Mouse (Mus musculus): ENCODE results near the gene D13Ertd608e. TPM values are rescaled to one million over a fixed set of nuclear protein-coding genes. Genes with fewer than 3 reads are reported as not detected.
"Not testable (repeated sequence)": the region's sequence is repeated elsewhere in the genome, so short reads cannot be mapped to it uniquely, and the experiment has no call there.

The D13Ertd608e gene
- not detected for total RNA-seq (2022)

DNA sequence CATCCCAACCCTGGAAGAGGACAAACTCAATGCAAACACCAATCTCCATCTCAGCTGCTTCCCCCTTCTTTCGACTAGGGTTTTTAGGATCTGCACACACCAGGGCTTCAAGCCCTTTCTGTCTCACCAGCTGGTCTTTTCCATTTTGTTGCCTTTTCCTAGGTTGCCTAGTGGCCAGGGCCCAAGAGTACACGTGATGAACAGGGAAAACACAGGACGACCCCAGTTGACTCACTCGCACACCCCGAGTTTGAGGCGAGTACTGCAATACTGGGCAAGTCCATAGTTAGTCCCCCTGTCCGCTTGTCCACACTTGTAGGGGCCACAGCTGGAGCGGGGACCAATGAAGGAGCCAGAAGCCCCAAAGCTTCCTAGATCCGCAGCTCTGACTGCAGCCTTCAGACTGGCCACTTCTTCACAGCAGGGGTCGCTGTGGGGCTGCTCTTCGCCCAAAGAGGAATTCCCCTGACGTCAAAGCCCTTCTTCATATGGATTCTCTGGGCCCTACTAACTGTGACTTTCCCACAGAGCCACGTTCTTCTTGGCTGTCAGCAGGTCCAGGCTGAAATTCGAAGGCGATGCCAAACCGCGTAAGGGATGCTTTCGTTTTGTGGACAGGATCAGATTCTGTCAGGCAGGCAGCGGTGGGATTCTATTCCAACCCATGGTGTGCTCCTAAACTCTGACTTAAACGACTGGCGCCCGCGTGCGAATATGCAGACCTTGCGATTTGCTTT, at the start of gene D13Ertd608e:
TSS of gene D13Ertd608e (plus strand) at position 687 of the 737 bp plus-strand sequence.
- peak; percentile 19 for DNase-seq (ENCODE audit: low spot score)

DNA sequence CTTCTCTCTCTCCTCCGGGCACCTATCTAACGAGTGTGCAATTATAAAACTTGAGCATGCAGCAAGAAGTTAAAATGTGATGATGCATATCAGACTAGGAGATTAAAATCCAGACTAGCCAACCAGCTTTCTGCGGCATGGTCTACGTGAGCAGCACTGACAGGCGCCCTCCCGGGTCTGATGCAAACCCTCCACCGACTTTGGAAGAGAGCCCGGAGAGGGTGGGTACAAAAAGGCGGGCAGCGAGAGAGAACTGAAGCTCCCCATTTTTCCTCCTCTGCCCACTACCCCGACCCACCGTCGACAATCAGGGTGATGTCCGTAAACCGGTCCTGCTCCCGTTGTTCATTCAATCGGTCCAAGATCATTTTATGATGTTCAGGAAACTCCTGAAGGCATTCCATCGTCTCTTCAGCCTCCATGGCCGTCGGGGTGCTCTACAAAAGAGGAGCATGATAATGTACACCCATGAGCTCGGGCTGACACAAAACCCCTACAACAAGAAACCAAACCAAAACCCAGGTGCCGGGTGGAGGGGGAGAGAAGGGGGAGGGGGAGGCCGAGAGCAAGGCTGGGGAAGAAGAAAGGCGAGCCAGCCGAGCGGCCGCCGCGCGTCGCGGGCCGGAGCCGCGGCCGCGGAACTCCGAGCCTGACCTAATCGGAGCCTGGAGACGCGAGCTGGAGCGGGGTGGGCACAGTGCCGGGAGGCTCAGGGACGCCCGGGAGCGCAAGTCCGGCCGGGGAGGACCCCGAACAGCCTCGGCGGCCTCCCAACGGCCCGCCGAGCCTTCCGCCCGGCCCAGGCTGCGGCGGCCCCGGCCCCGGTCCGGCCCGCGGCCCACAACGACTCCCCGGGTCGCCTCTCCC, 45.7 kb upstream of the D13Ertd608e start:
- peak; percentile 24 for DNase-seq (ENCODE audit: low spot score)

DNA sequence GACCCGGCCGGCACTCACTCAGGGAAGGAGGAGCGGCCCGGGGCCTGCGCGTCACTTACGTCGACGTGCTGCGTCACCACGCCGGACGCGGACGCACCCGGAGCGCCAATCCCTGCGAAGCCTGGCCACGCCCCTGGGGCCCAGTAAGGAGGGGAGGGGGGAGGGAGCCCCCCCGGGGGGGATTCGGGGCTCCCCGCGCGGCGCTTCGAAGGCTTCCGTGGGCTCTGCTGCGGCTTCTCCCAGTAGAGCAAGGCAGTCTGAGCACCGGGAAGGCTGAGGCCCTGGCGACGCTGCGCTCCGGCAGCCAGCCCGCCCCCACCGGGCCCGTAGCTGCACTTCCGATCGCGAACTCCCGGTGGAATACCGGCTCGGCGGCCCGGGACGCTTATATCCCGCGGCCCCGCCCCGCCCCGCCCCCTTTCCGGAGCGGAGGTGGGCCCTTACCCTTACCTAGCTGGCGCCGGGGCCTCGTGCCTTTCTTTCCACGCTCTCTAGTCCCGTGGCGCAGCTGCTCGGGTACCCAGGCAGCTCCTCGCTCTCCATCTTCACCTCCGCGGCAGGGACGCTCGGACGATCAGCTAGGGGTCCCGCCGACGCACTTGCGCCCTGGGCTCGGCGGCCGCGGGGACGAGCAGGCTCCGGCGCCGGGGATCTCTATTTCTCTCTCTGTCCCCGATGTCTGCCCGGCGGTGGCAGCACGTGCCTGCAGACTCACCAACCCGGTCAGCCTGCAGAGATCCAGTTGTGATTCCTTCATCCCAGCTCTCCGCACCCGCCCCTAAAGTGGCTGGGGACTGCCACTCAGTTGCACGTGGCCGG, 44.8 kb upstream of the D13Ertd608e start, which contains the start of gene Zfp131:
TSS of gene Zfp131 (minus strand) at position 129 of the 819 bp plus-strand sequence.
- DNase-seq (ENCODE audit: low spot score), result peak; percentile 90

DNA sequence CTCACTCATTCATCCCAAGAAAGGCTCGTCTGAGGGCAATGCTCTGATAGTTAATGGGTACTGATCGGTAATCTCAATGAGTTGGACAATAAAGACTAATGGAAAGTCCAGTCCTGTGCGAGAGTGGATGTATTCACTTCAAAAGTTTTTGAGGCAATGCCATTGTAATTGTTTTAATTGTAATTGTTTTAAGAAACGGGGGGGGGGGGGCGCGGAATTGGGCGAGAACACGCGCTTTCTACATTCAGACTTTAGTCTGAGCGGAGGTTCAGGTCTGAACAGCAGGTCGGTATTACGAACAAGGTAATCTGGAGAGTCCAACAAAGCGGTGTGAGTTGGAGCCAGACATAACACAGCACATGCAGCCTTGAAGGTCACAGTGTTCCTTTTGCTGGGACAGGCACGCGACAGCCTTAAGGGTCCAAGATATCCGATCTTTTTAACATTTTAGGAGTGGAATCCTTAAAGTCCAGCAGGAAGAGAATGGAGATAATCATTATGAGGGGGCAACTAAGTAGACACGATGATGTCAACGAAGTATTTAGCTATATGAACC, 44.1 kb upstream of the D13Ertd608e start:
- peak; percentile 5 for DNase-seq (ENCODE audit: low spot score)

DNA sequence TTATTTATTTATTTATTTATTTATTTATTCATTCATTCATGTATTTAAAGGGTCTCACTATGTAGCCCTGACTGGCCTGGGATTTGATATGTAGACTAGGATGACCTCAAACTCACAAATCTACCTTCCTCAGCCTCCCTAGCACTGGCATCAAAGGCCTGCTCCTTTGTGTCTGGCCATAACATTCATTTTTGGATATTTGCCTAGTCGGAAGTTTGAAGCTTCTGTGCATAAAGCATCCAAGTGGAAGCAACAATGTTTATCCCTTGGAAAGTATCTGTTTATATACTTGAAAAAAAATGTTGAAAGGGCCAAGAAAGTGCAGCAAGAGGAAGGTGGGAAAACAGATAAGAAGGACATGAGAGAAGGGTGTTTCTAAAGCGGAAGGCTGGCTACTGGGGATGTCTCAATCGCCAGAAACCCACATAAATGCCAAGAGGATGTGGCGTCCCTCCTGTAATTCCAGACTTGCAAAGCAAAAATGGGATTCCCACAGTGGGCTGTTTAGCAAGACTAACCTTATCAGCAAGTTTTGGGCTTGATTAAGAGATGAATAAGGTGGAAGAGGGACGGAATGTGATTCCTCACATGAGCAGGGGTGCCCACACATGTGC, 42.9 kb upstream of the D13Ertd608e start:
- DNase-seq (ENCODE audit: low spot score), result no peak

DNA sequence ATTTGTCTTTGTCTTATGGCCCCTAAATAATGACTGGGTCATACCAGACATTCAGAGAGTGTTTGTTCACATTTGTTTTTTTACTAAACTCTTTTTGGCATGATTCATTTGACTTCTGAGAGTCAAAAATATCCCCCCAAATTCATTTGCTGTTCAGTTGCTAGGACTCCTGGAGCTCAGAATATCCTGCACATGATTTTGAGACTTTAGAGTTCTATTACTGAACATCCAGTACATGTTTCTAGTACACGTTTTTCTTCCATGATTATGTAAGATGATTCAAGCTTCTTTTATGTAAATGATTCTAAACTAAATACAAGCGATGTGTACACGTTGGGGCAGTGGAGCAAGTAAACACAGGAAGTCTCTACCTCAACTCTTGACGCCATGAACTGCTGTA, 38.1 kb upstream of the D13Ertd608e start:
- no peak for DNase-seq (ENCODE audit: low spot score)

DNA sequence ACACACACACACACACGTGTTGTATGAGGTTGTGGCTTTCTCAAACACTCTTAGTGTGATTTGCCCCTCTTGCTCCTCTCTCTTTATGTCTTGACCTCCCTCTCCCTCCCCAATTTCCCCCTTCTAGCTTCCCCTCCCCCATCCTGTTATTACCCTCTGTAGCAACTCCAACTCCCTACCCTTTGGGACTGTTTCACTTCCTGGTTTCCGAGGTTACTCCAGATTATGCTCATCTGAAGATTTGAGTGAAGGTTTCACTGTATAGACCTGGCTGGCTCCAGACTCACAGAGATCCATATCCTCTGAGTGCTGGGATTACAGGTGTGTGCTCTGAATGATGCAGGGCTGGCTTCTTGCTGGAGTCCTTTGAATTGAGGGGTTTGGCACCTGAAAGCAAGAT, 26.9 kb upstream of the D13Ertd608e start:
- DNase-seq (ENCODE audit: low spot score), result no peak

DNA sequence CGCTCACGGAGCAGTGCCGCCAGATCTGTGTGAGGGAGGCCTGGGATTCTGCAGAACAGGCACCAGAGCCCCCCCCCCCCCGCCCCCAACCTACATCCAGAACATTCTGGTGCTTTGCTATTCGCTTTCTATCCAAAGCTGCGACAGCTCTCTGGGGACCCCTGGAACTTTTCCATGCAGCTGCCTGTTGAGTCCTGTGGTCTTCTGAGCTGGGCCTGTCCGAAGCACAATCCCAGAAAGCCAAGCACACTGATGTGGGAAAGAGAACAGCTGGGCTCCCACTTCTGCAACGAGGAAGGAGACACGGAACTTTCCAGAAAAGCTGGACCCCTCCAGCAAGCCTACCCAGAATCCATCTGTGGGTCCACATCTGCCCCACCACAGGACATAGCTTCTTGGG, 25.8 kb upstream of the D13Ertd608e start:
- no peak for DNase-seq (ENCODE audit: low spot score)

DNA sequence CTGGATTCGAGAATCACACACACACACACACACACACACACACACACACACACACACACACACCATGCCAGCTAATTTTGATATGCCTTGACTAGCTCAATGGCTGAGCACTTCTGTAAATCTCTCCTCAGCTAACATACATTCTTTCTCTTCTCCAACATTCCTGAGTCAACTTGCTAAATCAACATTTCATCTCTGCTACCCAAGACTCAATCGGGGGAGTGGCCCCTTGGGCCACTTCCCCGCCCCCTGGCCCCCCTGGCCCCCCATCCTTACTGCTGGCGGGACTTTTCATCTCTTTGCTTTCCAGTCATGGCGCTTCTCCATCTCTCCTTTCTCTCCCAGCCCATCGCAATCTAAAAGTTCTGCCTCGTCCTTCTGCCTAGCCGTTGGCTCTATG, 19.0 kb upstream of the D13Ertd608e start:
- DNase-seq (ENCODE audit: low spot score), result no peak

DNA sequence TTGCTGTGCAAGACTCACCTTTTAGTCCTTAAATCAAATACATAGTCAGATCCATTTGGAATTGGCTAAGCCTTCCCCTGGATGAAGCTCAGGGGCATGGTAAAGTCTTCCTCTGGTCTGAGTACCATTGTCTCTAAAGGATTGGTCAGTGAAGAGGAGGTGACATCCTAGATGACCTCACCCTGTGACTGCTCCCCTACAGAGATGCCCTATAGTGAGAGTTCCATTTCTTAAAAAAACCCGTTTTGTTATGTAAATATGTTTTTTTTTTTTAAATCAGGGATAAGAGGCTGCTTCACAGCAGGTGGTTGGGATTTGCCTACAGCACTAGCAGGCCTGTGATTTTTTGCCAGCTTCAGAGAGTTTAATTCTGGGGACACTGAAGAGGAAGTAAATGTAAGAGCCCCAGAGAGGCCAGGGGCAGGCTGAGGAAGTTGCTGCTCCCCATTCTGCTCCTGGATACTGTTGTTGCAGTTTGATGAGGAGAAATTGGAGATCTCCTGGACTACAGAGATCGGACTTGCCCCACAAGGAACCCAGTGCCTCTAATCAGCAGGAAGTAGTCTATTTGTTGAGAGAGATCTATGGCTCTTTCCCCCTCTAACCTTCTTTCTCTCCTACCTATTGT, 18.1 kb upstream of the D13Ertd608e start:
- no peak for DNase-seq (ENCODE audit: low spot score)

DNA sequence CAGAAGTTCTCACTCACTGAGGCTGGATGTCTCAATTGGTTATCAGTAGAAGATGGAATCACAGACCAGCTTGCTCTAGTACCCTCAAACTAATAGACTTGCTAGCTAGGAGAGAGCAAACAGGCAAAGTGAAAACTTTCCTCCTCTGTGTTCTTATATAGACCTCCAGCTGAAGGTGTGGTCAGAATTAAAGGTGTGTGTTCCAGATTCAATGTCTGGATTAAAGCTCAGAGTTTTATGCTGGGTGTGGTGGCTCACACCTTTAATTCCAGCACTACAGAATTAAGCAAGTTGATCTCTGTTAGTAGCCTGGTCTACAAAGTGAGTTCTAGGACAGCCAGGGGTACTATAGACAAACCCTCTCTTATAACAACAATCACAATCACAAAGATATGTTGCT, 5.7 kb upstream of the D13Ertd608e start, which contains the start of gene AF067063:
TSS of gene AF067063 (minus strand) at position 101 of the 400 bp plus-strand sequence.
- not testable (repeated sequence) for DNase-seq (ENCODE audit: low spot score)

DNA sequence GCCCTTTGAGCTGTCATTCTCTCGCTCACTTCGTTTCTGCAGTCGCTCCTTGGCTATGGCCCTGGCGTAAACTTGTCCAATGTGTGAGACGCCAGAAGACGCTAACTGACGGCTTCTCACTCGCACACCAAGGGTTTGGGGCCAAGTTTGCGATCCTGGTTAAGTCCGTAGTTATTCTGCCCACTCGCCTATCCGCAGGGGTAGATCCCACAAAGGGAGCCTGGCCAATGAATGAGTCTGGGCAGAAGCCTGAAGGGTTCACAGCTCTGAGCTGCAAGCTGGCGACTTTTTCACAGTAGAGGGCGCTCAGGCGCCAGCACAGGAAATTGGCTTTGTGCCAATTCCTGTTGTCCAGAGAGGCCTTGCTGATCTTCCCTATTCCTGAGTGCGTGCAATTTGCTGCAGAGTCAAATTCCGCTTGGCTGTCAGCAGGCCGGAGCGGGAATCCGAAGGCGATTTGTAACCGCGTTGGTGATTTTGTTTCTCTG, 562 bp downstream of the D13Ertd608e start:
- DNase-seq (ENCODE audit: low spot score), result peak; percentile 7

DNA sequence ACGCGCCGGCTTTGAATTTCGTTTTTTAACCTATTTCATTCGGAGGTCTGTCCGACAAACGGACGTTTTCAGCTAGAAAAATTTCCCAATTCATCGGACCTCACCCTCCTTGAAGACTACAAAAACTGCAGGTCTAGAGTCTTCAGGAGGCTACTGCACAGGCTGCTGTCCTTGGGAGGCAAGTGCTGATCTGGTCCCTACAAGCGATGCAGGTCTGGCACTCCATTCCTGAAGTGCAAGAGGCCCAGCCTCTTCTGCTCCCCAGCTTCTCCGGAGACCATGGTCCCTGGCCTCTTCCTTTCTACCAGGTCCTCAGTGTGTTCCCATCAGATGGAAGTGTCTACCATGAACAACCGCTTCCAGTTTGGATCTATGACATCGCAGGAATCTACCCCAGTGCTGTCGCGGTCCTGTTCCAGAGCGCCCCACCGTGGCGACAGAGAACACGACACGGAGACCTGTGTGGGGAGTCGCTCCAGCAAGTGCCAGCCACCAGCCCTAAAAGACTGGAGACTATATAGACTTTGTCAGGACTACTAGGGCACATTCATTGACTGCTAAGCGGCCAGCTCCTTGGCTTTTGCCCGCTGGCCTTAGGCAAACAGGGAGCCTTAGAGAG, 2.0 kb downstream of the D13Ertd608e start:
- DNase-seq (ENCODE audit: low spot score), result not testable (repeated sequence)

DNA sequence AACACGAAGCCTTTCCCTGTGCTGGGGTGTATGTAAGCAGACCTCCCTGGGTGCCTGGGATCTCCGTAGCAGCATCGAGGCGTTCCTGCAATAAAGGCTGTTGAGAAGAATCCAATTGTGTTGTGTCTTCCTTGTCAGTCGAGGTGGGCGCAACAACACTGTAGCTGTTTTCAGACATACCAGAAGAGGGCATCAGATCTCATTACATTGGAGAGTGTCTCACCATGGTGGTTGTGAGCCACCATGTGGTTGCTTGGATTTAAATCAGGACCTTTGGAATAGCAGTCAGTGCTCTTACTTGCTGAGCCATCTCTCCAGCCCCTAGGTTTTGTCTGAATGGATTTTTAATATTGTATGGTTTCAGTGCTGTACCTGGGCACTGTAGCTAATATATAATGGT, 4.2 kb downstream of the D13Ertd608e start:
- DNase-seq (ENCODE audit: low spot score), result not testable (repeated sequence)

DNA sequence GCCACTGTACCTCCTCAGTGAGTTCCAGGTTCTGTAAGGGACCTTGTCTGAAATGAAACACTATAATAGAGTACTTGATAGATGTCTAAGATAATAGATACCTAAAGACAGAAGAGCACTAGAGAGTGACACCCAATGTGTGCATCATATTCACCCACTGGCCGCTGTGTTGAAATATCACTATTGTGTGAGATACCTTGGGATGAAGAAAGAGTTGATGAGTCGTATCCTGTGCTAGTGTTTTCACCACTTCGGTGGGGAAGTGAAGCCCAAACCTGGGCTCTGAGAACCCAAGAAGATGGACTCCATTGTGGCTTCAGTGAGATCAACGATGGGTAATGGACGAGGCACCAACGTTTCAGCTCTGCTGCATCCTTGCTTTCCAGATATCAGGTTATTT, 26.6 kb downstream of the D13Ertd608e start:
- not testable (repeated sequence) for DNase-seq (ENCODE audit: low spot score)

DNA sequence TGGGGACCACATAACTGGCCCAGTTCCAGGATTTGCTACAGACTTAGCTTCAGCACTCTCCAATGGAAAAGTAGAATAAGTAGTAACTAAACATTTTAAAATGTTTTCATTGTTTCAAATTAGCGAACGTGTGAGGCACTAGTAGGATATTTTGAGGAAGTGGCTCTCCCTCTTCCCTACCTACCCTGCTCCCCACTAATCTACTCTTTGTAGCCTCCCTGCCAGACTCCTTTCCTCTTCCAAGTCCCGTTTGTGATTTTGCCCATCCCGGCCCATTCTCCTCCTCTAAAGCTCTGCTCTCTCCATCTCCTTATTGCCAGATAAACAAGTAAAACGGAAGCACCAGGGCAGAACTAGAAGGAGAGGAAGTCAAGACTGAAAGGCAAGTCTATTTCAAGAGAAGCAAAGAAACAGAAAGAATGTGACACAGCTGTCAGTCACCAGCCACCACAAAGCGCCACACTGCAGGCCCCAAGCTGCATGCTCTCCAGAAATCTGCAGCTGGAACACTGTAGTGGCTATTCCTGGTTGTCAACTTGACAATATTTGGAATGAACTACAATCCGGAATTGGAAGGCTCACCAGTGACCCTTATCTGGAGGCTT, 28.7 kb downstream of the D13Ertd608e start:
- DNase-seq (ENCODE audit: low spot score), result not testable (repeated sequence)

DNA sequence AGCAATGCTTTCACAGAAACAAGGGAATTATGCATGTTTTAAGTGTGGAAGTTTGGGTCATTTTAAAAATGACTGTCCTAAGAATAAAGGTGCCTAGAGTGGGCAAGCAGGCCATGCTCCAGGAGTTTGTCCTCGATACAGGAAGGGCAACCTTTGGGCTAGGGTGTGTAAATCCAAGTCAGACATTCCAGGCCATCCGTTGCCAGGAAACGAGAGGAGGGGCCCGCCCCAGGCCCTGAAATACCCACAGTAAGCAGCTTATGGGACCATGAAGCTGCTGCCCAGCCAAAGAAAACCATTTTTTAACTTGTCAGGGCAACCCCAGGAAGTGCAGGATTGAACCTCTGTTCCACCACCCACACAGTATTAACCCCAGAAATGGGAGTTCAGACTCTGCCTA, 51.1 kb downstream of the D13Ertd608e start:
- not testable (repeated sequence) for DNase-seq (ENCODE audit: low spot score)

DNA sequence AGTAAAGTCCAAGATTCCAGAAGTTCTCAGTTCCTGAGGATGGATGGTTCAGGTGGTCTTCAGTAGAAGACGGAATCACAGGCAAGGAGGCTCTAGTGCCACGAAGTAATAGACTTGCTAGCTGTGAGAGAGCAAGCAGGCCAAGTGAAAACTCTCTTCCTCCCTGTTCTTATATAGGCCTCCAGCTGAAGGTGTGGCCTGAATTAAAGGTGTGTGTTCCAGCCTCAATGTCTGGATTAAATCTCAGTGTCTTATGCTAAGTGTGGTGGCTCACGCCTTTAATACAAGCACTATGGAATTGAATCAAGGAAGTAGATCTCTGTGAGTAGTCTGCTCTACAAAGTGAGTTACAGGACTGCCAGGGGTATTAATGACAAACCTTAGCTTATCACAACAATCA, 58.9 kb downstream of the D13Ertd608e start, which contains the start of gene Tcstv1:
TSS of gene Tcstv1 (minus strand) at position 101 of the 400 bp plus-strand sequence.
- DNase-seq (ENCODE audit: low spot score), result not testable (repeated sequence)

Data from heart, adult 8-10 months (tissue).